Mouse (Mus musculus) myocyte (in vitro differentiated cells): ENCODE results near the gene Ctdsp2.

ENCODE experiments used
- CEBPB ChIP-seq: IDR thresholded peaks from 2 replicates; pipeline ENCODE4 v1.6.1; 2011; ENCODE audit warnings: mild to moderate bottlenecking, moderate library complexity; ENCODE audit not compliant: poor library complexity, insufficient read depth, severe bottlenecking
- E2F4 ChIP-seq: IDR thresholded peaks from one replicate; pipeline ENCODE4 v1.6.1; 2011; ENCODE audit warnings: mild to moderate bottlenecking, control low read depth, moderate library complexity; ENCODE audit not compliant: insufficient read depth
- MAX ChIP-seq: IDR thresholded peaks from one replicate; pipeline ENCODE4 v1.6.1; 2011; ENCODE audit warnings: low read depth, mild to moderate bottlenecking, control low read depth
- POLR2A ChIP-seq: IDR thresholded peaks from one replicate; pipeline ENCODE4 v1.6.1; 2011; ENCODE audit warnings: low read depth, mild to moderate bottlenecking, control low read depth, moderate library complexity; ENCODE audit not compliant: insufficient read length
- POLR2AphosphoS2 ChIP-seq: IDR thresholded peaks from one replicate; pipeline ENCODE4 v1.6.1; 2011; ENCODE audit warnings: low read depth, control low read depth; ENCODE audit not compliant: insufficient read length
- USF1 ChIP-seq: IDR thresholded peaks from one replicate; pipeline ENCODE4 v1.6.1; 2011; ENCODE audit warnings: low read depth, mild to moderate bottlenecking, control low read depth, moderate library complexity

- TF ChIP-seq E2F4 = no peak
- peak; percentile 31 for TF ChIP-seq POLR2A
- no peak for TF ChIP-seq POLR2AphosphoS2
- no peak for TF ChIP-seq USF1
- no peak for TF ChIP-seq MAX
- TF ChIP-seq CEBPB = no peak
Measured at GRCm38 (mm10) chr10:126957359-126958107, 21.0 kb upstream of the Ctdsp2 start.
